Mouse (Mus musculus): ENCODE data around the gene Rbm26.

The Rbm26 gene

DNA sequence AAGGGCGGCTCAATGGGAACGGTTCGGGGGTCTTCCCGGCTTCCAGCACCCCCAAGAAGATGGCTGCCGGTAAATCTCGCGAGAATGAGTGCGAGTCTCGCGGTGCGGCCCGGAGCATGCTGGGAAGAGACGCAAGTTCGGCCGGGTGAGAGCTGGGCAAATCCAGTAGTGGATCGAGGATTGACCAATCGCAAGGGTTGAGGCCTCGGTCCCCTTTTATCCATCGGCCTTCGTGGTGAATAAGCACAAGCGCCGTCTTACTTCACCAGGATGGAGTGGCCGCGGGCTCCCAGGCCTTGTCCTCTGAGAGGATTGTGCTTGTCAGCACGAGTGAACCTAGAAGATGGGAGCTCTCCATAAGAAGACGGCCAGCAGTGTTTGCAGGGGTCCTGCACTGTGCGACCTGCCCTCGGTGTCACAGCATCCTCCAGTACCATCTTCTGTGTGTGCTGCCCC lies at the start of gene Rbm26:
Gene Rbm26, minus strand, starts transcription at position 90 of the 456 bp plus-strand sequence.
- DNase-seq: peak; percentile 97

DNA sequence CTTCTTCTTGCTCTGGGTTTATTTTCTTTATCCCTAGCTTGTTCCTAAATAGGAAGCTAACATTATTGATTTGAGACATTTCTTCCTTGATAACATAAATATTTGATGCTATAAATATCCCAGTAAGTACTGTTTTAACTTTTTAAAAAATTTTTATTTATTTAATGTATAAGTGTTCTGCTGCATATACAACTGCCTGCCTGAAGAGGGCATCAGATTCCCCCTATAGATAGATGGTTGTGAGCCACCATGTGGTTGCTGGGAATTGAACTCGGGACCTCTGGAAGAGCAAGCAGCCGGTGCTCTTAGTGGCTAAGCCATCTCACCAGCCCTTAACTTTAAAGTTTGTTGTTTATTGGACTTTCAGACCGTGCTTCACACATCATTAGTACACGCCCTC lies 48.7 kb upstream of the Rbm26 start:
- no peak for DNase-seq

GRCm38 (mm10) chr14:105222240-105222639 lies 45.1 kb upstream of the Rbm26 start:
- no peak for DNase-seq

GRCm38 (mm10) chr14:105219525-105220376 lies 42.6 kb upstream of the Rbm26 start:
- DNase-seq: no peak

- DNase-seq: peak; percentile 41
These were observed 21.3 kb upstream of the Rbm26 start for GRCm38 (mm10) chr14:105198401-105198800.

GRCm38 (mm10) chr14:105194682-105195081 lies 17.6 kb upstream of the Rbm26 start:
- no peak for DNase-seq

DNA sequence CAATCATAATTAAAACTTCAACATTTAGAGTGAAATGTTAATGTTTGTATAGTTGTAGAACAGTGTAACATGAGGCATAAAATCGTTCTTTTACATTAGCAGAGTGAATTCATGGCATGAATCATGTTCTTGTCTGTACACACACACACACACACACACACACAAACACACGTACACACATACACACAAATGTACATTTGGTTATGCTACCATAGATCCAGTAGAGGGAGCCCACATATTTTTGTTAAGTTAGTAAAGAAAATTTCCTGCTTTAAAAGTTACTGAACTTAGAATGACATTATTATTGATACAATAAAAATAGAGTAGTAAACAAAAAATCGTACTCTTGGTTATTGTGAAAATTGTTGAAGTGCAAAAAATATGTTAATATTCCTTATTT lies 7.7 kb upstream of the Rbm26 start:
- DNase-seq: no peak

DNA sequence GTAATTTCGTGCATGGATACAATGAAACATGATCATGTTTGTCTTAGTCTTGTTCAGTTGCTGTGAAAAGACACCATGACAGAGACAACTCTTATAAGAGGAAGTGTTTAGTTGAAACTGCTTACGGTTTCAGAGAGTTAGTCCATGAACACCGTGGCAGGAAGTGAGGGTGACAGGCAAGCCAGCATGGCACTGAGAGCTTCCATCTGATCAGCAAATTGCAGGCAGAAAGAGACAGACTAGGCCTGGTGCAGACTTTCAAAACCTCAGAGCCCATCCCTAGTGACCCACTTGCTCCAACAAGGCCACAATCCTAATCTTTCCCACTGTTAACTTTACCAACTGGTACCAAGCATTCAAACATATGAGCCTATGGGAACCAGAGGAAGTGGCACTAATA lies 5.7 kb upstream of the Rbm26 start:
- peak; percentile 14 for DNase-seq

DNA sequence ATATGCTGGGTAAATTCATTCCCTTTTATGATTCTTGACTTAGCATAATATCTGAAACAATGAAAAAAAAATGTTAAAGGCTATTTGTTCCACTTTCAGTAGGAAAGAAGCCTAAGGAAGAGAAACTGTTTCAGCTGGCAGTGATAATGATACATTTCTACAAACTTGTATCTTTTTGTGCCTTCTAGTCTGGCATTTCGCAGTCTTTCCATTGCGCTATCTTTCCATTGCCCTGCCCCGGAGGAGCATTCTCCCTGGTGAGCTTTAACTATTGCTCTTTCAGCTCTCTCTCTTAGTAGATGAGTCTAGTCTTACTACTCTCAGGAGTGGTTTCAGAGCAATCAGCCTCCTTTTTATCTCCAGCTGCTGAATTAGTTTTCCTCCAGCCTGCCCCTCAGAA lies 2.6 kb upstream of the Rbm26 start:
- no peak for DNase-seq

DNA sequence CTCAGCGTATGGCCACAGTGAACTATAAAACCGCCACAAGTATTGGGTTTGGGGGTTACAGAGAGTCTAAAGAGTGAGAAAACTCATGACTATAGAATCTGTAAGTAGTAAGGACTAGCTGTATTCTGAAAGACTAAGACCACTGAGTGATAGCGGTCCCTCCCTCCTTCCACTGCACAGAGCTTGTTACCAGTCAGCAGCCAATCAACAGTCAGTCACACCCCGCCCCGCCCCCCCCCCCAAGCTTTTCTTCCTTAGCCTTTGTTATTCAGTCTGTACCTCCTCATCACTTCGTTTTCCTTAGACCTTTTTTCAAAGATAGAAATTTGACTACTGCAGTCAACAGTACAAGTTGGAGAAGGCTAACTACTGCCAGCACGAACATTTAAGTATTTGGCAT lies 1.9 kb upstream of the Rbm26 start:
- DNase-seq: no peak

DNA sequence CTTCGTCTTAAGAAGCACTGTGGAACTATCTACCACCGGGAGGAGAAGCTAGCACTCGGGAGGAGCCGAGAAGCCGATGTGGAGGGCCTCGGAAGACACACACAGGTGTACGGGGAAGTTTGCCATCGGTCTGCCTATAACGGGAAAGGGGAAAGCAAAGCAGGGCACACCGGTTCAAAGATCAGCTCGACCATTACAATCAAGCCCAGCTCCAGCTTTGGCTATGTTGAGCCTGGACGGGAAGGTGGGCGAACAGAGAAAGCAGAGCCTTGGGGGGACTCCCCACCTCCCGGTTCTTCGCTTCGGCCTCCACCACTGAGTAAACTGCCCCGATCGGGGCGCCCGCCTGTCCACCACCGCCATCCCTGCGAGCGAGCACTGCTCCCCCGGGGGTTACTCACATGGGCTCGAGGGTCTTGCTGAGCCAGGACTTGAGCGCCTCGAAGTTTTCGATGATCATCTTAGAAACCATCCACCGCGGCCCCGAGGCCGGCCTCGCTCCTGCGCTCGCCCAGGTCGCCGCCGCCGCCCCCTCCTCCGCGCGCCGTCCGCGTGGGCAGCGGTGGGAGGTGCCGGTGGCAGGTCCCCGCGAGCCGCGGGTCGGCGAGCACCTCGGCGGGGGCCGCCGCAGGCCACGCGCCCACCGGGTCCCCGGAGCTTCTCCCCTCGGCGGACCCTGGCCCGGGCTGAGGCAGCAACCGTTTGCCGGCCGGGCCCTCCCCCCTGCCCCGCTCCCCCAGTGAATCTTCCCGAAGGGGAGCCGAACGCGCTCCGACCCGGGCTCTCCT lies 552 bp downstream of the Rbm26 start:
- DNase-seq: no peak

GRCm38 (mm10) chr14:105167181-105167580 lies 9.9 kb downstream of the Rbm26 start:
- no peak for DNase-seq

DNA sequence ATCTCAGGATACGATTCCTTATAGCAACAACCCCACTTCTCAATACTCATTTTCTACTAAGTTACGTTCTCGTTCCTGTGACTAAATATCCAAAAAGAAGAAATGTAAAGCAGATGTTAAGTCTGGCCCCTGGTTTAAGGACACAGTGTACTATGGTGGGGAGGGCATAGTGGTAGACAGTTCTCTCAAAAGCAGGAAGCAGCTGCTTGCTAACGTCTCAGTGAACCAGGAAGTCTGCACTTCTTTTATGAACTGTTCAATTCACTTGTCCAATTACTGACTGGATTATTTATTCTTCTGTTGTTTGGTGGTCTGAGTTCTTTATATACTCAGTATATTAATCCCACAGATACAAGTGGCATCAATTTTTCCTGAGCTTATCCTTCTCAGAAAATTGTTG lies 12.3 kb downstream of the Rbm26 start:
- DNase-seq: no peak

GRCm38 (mm10) chr14:105161334-105161733 lies 15.8 kb downstream of the Rbm26 start:
- DNase-seq: no peak

GRCm38 (mm10) chr14:105158526-105158925 lies 18.6 kb downstream of the Rbm26 start:
- DNase-seq: no peak

DNA sequence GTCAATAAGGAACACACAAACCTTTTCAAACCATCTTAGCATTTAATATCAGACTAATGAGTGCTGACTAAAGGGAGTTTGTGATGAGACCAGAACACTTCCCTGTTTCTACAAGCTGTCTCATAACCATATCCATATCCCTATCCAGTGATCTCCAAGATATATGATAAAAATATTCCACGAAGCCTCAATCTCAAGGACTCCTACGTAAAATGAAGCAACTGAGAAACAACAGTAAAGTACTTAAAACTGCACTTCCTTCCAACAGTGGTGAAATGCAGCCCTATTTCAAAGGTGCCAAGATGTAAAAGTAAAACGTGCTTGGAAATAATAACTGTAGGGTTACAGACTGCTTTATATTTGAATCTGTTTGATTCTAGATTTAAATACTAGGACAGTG lies 43.1 kb downstream of the Rbm26 start:
- DNase-seq: no peak

DNA sequence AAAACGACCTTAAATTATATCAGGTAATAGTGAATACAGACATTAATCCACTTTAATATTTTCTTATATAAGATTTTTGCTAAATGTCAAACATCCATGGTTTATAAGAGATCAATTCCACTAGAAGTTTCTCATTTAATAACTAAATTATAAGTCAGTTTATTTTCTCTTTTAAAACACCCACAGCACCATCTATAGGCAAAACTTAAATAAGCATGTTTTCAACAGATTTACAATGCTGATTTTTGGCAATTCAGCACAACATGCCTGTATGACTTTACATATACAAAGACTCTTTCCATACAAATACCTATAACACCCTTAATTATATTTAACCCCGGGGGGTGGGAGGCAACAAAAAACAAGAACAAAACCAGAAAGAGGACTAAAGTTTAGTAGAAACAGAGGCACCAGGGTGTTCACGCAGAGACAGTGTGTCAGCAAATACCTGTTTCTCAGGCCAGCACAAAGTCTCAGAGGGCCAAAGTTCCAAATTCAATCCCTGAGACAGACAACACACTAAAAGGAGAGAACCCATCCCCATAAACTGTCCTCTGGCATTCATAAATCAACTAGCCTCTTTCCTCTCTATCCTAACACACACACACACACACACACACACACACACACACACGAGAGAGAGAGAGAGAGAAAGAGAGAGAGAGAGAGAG lies 49.3 kb downstream of the Rbm26 start:
- DNase-seq: no peak

GRCm38 (mm10) chr14:105124513-105124912 lies 52.6 kb downstream of the Rbm26 start:
- DNase-seq: no peak

GRCm38 (mm10) chr14:105115402-105115801 lies 61.7 kb downstream of the Rbm26 start:
- no peak for DNase-seq

DNA sequence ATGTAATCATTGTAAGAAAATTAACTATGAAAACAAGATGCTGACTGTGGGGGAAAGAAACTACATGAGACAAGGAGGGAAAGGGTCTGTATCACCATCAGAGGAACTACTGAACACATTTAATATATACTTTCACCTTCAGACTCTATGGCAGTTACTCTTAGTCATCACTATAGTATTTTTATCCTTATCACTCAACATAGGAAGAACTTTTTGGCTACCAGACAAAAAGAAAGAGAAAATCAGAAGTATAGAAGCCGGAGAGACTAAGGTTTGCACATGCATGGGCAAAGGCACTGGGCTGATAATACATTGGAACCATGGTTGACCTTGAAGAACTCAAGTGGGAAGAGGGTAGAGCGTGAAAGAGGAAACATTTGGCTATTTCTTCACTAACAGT lies 70.9 kb downstream of the Rbm26 start:
- DNase-seq: no peak

DNA sequence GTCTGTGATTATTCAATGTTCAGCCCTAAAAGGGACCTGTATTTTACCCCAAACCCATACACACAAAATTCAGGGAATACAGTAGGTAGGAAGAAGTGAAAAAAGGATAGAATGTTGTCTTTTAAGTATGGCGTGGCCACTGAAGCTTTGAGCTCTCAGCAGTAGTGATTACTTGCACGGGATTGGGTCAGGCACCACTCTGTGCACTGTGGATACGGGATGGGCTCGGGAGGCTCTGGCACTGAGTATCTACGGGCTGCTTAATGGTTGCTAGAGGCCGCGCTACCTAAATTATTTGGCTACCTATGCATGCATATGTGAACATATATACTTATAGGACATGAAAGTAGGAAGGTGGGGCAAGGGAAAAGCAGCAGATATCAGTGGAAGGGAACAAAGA lies 78.3 kb downstream of the Rbm26 start:
- no peak for DNase-seq

DNA sequence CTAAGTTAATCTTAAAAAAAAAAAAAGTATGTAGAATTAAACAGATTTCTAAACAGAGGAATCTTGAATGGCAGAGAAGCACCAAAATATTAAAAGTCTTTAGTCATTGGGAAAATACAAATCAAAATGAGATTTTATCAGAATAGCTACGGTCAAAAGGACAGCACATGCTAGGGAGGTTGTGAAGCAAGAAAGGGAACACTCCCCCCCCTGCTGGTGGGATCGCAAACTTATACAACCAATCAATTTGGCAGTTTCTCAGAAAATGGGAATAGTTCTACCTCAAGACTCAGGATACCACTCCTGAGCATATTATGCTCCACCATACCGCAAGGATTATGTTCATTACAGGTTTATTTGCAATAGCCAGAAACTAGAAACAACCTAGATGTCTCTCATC lies 80.9 kb downstream of the Rbm26 start:
- DNase-seq: peak; percentile 45

DNA sequence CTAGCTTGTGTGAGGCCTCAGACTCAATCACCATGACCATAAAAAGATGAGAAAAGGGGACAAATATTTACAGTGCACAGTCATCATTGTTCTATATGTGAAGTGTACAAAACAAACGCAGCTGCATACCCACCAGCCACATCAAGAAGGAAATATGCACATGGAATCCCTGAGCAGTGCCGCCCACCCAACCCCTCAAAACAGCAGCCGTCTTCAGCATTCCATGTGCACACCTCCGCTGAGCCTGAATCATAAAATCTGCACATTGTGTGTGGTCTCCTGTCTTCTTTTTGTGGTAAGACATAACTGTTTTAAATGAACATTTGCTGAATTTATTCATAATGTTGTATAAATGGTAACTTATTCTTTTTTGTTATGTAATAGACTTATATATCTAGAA lies 90.1 kb downstream of the Rbm26 start:
- no peak for DNase-seq
